Mouse (Mus musculus) kidney, embryonic 15.5 days (tissue): Measurements from ENCODE around the gene Fstl5. TPM values are rescaled to one million over a fixed set of nuclear protein-coding genes. Genes with fewer than 3 reads are reported as not detected.

Source experiments
- ATAC-seq: fragments of 200-750 bp; cut with Nextera tagmentation; replicated peaks from 2 replicates; pipeline ENCODE4 v1.8.0; 2017; ENCODE audit warnings: moderate TSS enrichment; ENCODE audit not compliant: low FRiP score
- H3K27ac ChIP-seq: fragments of 300-500 bp; sonication (generic); 2 replicates; pipeline ENCODE4 v1.5.1; 2015; ENCODE audit warnings: mild to moderate bottlenecking, inconsistent platforms
- H3K27me3 ChIP-seq: fragments of 300-500 bp; sonication (generic); 2 replicates; pipeline ENCODE4 v1.6.1; 2015; ENCODE audit warnings: inconsistent platforms
- H3K36me3 ChIP-seq: fragments of 300-500 bp; sonication (generic); 2 replicates; pipeline ENCODE4 v1.6.1; 2015; ENCODE audit warnings: inconsistent platforms
- H3K4me1 ChIP-seq: fragments of 300-500 bp; sonication (generic); 2 replicates; pipeline ENCODE4 v1.6.1; 2015; ENCODE audit warnings: inconsistent platforms
- H3K4me2 ChIP-seq: fragments of 300-500 bp; sonication (generic); 2 replicates; pipeline ENCODE4 v1.6.1; 2015; ENCODE audit warnings: moderate library complexity, mild to moderate bottlenecking, inconsistent platforms
- H3K4me3 ChIP-seq: fragments of 300-500 bp; sonication (generic); replicated peaks from 2 replicates; pipeline ENCODE4 v1.5.1; 2015; ENCODE audit warnings: mild to moderate bottlenecking, inconsistent platforms
- H3K9ac ChIP-seq: fragments of 300-500 bp; sonication (generic); 2 replicates; pipeline ENCODE4 v1.6.1; 2015; ENCODE audit warnings: mild to moderate bottlenecking, inconsistent platforms
- H3K9me3 ChIP-seq: fragments of 300-500 bp; sonication (generic); replicated peaks from 2 replicates; pipeline ENCODE4 v1.6.1; 2016; ENCODE audit warnings: inconsistent platforms
- WGBS: fragments of 180-500 bp; shearing (Covaris S2); methylation state at CpG from one replicate; pipeline ENCODE4 v1.1.7; 2015; ENCODE audit warnings: mixed read lengths; 5-methylcytosine and 5-hydroxymethylcytosine counted together
- polyA plus RNA-seq: library from polyadenylated mRNA; unstranded; fragments of >200 nt; fragmentation: Nextera tagmentation; extraction: Ambion mirVana; gene quantifications from 2 replicates; pipeline ENCODE4 v1.2.1, GENCODE M21; 2015

Gene Fstl5
- polyA plus RNA-seq, 1 experiment from 2014 or later, result 0.40 TPM

DNA sequence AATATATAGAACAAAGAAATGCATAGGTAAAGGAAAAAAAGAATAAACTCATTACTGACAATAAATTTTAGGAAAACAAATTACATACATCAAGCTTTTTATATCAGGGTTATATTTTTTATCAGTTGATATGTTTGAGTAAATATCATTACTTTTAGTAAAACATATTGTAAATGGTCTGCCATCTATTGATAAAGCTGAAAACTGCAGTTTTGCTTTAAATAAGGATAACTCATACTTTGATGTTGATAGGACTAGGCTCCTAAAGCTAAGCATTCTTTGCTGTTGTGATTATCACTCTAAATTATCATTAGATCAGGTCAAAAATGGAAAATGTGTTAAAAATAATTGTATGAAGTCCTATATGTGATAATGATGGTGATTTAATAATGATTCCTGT is 493.3 kb downstream of the Fstl5 start:
- Histone ChIP-seq H3K4me3 (no peak overlapping the region), H3K4me2 (no peak overlapping the region), H3K9me3 (no peaks in the 10 kb centered on the region), H3K9ac (no peak overlapping the region), H3K4me1 (no peaks in the 10 kb centered on the region), H3K27ac (no peak overlapping the region), H3K27me3 (no peaks in the 10 kb centered on the region), H3K36me3 (no peaks in the 10 kb centered on the region)
- no peak for ATAC-seq

DNA sequence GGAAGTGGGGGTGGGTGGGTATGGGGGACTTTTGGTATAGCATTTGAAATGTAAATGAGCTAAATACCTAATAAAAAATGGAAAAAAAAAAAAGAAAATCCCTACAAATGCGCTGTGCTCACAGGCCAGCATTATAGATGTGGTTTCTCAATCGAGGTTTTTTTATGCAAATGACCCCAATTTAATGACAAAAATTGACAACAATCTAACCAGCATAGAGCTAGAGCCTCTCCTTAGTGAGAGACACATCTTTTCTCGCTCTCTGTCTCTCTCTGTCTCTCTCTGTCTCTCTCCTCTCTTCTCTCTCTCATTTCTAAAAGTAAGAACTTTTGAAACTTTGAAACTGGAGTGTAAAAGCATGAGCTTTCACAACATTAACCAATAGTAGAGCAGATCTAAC is 498.4 kb downstream of the Fstl5 start:
- no peak for ATAC-seq
- H3K9me3 ChIP-seq, result no peaks in the 10 kb centered on the region
- no peak overlapping the region for H3K4me2 ChIP-seq
- 75% methylated on average over 3 of the region's 3 CpGs for WGBS
- no peak overlapping the region for H3K9ac ChIP-seq
- no peaks in the 10 kb centered on the region for H3K4me1 ChIP-seq
- H3K4me3 ChIP-seq, result no peak overlapping the region
- no peaks in the 10 kb centered on the region for H3K36me3 ChIP-seq
- no peaks in the 10 kb centered on the region for H3K27me3 ChIP-seq
- no peak overlapping the region for H3K27ac ChIP-seq

DNA sequence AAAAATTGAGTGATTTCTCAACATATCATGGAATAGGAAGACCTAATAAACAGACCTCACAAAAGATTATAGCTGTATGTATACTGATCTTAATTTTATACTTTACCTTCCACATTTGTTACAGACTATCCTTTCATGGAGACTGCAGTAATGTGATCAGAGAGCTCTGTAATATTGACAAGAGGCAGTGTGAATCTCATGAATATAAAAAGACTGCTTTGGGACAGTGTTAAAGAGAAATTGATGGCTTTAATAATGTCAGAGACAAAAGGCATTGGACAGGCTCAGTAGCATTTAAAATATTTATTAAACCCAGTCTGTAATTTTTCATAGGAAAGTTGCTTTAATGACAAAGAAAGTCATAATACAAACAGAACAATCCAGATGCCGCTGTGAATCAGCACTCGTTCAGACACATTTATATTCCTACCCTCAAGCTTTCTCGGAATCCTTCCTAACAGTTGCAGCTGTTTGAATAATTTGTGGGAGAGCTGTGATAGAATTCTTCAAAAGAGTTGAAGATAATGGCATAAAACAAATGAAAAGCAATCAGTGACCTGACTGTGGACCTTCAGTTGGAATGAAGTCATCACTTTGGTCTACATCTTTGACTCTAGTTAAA is 499.0 kb downstream of the Fstl5 start:
- Histone ChIP-seq H3K4me2 (no peak overlapping the region), H3K4me3 (no peak overlapping the region), H3K36me3 (no peaks in the 10 kb centered on the region), H3K9me3 (no peaks in the 10 kb centered on the region), H3K9ac (no peak overlapping the region), H3K27me3 (no peaks in the 10 kb centered on the region), H3K4me1 (no peaks in the 10 kb centered on the region), H3K27ac (no peak overlapping the region)
- 82% methylated on average over 3 of the region's 3 CpGs for WGBS
- no peak for ATAC-seq

DNA sequence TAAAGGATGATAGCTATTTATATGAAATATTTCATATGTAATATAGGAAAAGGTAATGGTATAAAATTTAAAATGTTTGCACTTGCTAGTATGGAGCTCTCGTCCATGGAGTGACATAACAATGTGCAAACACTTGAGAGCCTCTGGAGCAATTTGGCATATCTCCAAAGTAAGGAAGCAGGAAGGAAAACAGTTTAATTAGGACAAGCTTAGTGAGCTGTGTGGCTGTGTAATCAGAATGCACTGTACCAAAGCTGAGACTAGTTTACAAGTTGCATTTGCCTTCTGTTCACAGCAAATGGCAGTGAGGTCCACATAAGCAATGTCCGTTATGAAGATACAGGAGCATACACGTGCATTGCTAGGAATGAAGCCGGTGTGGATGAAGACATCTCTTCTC is 519.1 kb downstream of the Fstl5 start:
- no peak for ATAC-seq
- no peak overlapping the region for H3K9ac ChIP-seq
- H3K27me3 ChIP-seq, result no peaks in the 10 kb centered on the region
- 69% methylated on average over 4 of the region's 4 CpGs for WGBS
- no peak overlapping the region for H3K4me2 ChIP-seq
- H3K4me1 ChIP-seq, result no peaks in the 10 kb centered on the region
- no peaks in the 10 kb centered on the region for H3K36me3 ChIP-seq
- no peak overlapping the region for H3K4me3 ChIP-seq
- H3K9me3 ChIP-seq, result no peaks in the 10 kb centered on the region
- H3K27ac ChIP-seq, result no peak overlapping the region

DNA sequence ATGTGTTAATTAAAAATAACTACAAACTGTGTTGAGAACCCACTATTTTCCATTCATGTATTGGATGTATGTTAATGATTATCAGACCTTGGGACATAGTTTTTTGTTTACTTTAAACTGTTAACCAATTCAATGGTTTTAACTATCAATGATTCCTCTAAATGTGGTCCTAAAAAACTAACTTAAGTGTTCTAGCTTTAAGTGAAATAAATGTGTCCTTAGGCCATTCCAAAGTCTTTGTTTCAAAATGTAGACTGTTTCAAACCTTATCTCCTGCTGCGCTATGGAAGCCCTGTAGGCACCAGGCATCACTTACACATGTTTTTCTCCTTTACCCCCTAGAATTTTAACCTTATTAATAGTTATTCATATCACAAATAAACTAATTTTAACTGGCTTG is 546.0 kb downstream of the Fstl5 start:
- Histone ChIP-seq H3K4me1 (no peaks in the 10 kb centered on the region), H3K9ac (no peak overlapping the region), H3K36me3 (no peaks in the 10 kb centered on the region), H3K27ac (no peak overlapping the region), H3K4me2 (no peak overlapping the region), H3K4me3 (no peak overlapping the region), H3K27me3 (no peaks in the 10 kb centered on the region), H3K9me3 (no peaks in the 10 kb centered on the region)
- ATAC-seq, result no peak
- WGBS, result 95% methylated on average over 1 of the region's 1 CpGs

DNA sequence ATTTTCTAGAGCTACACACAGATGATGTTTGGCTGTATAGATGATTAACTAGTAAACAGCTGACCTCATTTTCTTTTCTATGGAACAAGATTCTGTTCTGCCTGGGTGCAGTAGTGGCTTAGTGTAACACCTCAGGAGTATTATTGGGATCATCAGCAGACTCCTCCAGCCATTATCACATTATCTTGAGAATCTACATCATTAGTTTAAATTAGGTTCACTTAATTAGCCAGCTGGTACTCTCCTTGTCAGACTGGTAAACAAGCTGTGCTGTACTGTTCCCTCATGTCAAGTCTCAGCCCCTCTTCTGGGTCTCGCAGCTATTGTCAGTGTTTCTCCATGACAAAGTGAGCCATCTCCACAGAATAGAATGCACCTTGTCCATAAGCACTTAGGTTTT is 580.2 kb downstream of the Fstl5 start:
- no peaks in the 10 kb centered on the region for H3K27me3 ChIP-seq
- no peak overlapping the region for H3K4me2 ChIP-seq
- H3K36me3 ChIP-seq, result no peaks in the 10 kb centered on the region
- H3K27ac ChIP-seq, result no peak overlapping the region
- H3K4me1 ChIP-seq, result no peaks in the 10 kb centered on the region
- WGBS, result 63% methylated on average over 1 of the region's 1 CpGs
- ATAC-seq, result no peak
- no peaks in the 10 kb centered on the region for H3K9me3 ChIP-seq
- H3K9ac ChIP-seq, result no peak overlapping the region
- no peak overlapping the region for H3K4me3 ChIP-seq

DNA sequence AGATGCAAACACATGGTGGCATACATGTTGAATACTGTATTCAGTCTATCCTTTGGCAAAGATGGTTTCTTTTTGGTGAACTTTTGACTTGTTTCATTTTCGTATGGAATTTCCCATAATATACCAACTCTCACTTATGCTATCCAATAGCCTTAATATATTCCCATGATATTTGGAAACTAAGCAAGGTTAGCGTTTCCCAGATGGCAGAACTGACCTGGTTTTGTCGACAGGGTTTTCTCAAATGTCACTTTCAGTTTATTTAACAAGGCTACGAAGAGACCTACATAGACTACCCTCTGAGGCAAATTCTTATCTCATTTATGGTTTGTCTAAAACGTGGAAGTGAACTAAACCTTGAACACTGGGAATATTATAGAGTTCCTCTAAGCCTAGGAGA is 596.8 kb downstream of the Fstl5 start:
- H3K4me2 ChIP-seq, result no peak overlapping the region
- no peak overlapping the region for H3K4me3 ChIP-seq
- ATAC-seq, result no peak
- H3K27ac ChIP-seq, result no peak overlapping the region
- 59% methylated on average over 5 of the region's 5 CpGs for WGBS
- no peak overlapping the region for H3K9ac ChIP-seq
- H3K27me3 ChIP-seq, result no peaks in the 10 kb centered on the region
- no peaks in the 10 kb centered on the region for H3K4me1 ChIP-seq
- H3K9me3 ChIP-seq, result no peaks in the 10 kb centered on the region
- no peaks in the 10 kb centered on the region for H3K36me3 ChIP-seq

DNA sequence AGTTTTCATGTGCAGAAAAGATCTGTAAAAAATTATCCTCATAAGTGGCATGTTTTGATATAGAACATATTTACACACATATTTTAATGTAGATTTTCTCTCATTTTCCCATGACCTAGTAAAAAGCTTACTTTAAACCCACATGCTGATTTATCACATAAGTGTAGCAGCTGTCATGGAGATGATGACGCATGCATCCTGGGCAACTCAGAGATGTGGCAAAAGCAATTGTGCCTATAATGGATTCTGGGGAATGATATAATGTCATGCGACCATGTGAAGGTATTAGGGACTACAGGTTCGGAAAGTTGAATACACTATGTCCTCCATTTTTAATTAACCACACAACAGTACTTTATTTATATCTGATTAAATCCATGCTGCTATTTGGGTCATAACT is 601.9 kb downstream of the Fstl5 start:
- H3K27ac ChIP-seq, result no peak overlapping the region
- no peaks in the 10 kb centered on the region for H3K9me3 ChIP-seq
- H3K4me2 ChIP-seq, result no peak overlapping the region
- H3K36me3 ChIP-seq, result no peaks in the 10 kb centered on the region
- H3K9ac ChIP-seq, result no peak overlapping the region
- no peaks in the 10 kb centered on the region for H3K4me1 ChIP-seq
- ATAC-seq, result no peak
- no peaks in the 10 kb centered on the region for H3K27me3 ChIP-seq
- no peak overlapping the region for H3K4me3 ChIP-seq
- 93% methylated on average over 3 of the region's 3 CpGs for WGBS

DNA sequence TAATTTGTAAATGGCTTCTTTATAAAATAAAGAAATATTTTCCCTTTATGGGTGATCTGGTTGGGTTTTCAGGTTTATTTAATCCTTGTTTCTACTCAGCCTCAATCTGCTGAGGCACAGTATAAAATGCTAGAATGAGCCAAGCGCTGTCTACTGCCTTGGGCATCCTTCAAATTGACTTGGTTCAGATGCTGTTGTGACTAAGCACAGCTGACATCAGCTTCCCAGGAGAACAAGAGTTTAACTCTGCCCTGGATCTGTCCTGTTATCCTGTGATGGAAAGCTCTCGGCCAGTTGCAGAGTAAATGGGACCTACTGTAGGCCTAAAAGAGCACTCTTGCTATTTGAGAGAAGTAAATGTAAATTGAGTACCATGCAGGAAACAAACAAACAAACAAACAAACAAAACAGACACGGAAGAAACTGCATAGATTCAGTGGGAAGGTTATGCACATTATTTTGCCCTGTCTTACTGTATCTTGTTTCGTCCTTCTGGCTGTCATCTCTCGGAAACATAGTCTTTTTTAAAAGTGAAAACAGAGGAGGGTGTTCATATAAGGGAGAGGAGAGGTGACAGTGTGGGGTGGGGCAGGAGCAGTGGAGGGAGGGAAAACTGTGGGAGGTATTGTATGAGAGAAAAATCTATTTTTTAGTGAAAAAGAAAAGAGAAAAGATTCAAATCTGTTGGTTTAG is 605.9 kb downstream of the Fstl5 start:
- Histone ChIP-seq H3K4me2 (no peak overlapping the region), H3K9ac (no peak overlapping the region), H3K9me3 (no peaks in the 10 kb centered on the region), H3K27ac (no peak overlapping the region), H3K4me1 (no peaks in the 10 kb centered on the region), H3K36me3 (no peaks in the 10 kb centered on the region), H3K4me3 (no peak overlapping the region), H3K27me3 (no peaks in the 10 kb centered on the region)
- 76% methylated on average over 5 of the region's 5 CpGs for WGBS
- ATAC-seq, result no peak

DNA sequence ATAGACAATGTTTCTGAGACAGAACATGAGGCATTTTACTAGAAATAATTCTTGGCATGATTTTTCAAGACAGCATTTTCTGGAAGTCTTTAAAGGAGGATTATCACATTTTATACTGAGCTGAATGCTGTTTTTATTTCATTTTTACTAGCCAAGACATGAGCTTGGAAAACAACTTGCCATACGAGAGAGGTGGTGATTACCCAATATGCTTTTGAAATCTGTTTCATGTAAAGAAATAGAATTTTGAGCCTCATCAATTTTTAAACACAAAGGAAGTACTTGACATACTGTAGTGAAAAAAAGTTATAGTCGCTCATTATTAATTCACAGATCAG is 606.4 kb downstream of the Fstl5 start:
- Histone ChIP-seq H3K27me3 (no peaks in the 10 kb centered on the region), H3K4me3 (no peak overlapping the region), H3K27ac (no peak overlapping the region), H3K9ac (no peak overlapping the region), H3K9me3 (no peaks in the 10 kb centered on the region), H3K4me2 (no peak overlapping the region), H3K36me3 (no peaks in the 10 kb centered on the region), H3K4me1 (no peaks in the 10 kb centered on the region)
- WGBS, result 76% methylated on average over 2 of the region's 2 CpGs
- ATAC-seq, result no peak

DNA sequence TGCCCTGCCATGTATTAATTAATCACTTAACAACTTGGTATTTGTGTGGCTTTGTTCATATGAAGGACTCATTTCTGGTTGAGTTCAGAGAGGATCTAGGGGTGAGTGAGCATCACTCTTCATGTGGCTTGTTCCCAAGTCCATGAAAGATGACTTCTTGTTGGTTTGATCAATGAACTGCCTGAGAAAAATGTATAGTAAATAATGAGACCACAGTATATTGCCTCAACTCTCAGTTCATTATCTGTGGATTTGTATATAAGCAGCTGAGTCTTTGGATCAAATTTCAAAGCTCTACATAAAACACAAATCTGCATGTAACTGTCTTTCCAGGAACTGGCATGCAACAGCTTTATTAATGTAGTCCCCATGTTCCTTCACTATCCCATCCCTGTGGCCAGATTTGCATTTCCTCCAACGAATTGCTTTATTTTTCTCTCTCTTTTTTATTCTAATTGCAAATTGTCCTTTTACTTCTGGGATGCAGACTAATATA is 623.1 kb downstream of the Fstl5 start:
- no peaks in the 10 kb centered on the region for H3K9me3 ChIP-seq
- no peak overlapping the region for H3K27ac ChIP-seq
- H3K9ac ChIP-seq, result no peak overlapping the region
- H3K4me2 ChIP-seq, result no peak overlapping the region
- H3K4me3 ChIP-seq, result no peak overlapping the region
- WGBS, result 68% methylated on average over 1 of the region's 1 CpGs
- H3K4me1 ChIP-seq, result no peaks in the 10 kb centered on the region
- H3K27me3 ChIP-seq, result no peaks in the 10 kb centered on the region
- ATAC-seq, result no peak
- no peaks in the 10 kb centered on the region for H3K36me3 ChIP-seq

DNA sequence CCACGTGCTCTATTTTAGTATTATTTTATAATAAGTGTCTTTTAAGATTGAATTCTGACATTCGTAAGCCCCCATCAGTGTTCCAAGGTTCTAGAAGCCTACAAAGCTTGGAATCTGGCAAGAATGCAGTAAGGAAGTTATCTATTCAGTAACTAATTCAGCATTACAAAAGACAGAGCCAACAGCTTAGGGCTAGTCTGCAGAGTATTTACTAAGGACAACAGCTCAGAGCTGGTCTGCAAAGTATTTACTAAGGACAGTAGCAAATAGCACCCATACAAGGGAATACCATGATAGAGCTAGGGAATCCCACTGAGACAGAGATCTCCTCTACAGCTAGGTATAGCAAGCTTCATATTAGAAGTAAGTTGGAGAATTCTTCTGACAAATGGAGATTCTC is 665.2 kb downstream of the Fstl5 start:
- ATAC-seq, result no peak
- Histone ChIP-seq H3K4me2 (no peak overlapping the region), H3K36me3 (no peaks in the 10 kb centered on the region), H3K27me3 (no peaks in the 10 kb centered on the region), H3K4me1 (no peaks in the 10 kb centered on the region), H3K4me3 (no peak overlapping the region), H3K9ac (no peak overlapping the region), H3K9me3 (no peaks in the 10 kb centered on the region), H3K27ac (no peak overlapping the region)
- WGBS, result 90% methylated on average over 2 of the region's 2 CpGs
